Mouse (Mus musculus): ENCODE measurements at regions not wholly inside any gene's neighbourhood (a gene's known extent, or its start where the extent isn't known, plus 50 kb on each side); places are given as distances from the start of the nearest gene placed in this dataset.

GRCm38 (mm10) chr13:82304227-82304626 is 521.4 kb downstream of the Cetn3 start:
- TF ChIP-seq CTCF (IDR thresholded peaks at IDR 0.05; ENCODE audit: extremely low read depth, insufficient read length, insufficient replicate concordance, low read depth, low read length) (no peak), POLR2A (IDR thresholded peaks at IDR 0.05; ENCODE audit: low read depth, low read length) (no peak)
